Mouse (Mus musculus) testis, postnatal 10 days (tissue): ENCODE measurements around the gene Spint2.
A peak's percentile ranks its signal among the peaks of the same experiment; 100 is the strongest.

ENCODE experiments used
- DNase-seq: peaks from one replicate; pipeline ENCODE4 v3.0.0; 2021; ENCODE audit warnings: low spot score

Gene Spint2

DNA sequence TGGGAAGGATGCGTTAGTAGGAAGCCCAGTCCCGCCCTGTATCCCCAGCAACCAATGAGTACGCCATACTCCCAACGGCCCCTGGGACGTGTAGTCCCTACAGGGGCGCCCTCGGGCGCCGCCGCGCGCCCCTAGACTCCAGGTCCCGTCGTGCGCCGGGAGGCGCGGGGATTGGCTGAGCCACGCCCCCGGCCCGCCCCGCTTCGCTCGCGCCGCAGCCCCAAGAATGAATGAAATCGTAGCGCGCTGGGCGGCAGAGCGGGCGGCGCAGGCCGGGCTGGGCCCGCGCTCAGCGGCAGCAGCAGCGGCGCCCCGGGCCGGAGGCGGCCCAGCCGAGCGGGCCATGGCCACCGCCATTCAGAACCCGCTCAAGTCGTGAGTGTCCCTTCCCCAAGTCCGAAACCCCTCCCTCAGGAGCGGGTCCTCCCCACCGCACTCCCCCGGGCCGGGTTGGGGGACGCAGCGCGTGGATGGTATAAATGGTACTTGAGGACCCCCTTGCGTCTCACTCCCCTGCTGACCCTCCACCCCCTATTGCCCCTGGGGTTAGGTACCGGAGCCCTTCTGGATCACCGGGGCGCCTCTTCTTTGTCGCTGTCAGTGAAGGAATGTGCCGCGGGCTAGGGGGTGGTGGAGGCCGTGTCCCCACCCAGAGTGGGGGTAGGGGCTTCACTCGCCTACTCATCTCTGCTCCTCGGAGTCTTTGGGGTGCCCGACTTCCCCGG, 22.2 kb upstream of the Spint2 start, which contains the start of gene Dpf1:
Dpf1 (plus strand) TSS at position 214 of the 725 bp plus-strand sequence.
- DNase-seq, result peak; percentile 89

DNA sequence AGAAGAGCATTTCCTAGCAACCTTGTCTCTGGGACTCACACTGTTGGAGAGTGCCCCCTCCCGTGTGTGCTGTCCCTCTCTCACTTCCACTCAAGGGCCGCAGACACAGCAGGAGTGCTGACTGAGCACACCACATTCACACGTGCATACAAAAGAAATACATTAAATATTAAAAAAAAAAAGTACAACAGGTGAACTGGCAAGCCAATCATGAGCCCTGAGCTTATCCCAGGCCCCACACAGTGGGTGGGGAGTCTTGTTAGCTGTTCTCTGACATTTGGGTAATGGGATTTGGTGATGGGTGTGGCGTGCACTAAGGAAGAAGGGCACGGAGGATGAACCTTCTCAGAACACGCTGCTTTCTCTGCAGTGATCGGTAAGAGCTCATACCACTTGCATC, 20.9 kb upstream of the Spint2 start:
- DNase-seq, result no peak

DNA sequence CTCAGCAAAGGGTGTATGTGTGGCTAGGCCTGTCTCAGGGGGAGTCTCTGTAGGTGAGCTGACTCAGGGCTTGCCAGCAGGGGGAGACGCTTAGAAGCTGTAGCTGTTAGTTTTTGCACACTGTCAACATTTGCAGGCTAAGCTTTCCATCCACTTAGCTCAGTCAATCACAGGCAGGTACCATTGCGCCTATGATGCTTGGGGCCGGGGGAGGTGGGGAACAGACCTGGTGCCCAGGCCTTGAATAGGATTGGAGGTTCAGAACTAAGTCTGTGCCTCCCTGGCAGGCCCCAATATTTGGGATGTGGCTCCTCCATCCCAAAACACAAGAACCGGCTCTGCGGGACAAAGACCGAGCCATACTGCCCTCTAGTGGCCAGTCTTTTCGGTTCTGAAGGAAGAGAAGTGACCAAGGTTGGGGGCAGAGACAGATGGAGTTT, 19.4 kb upstream of the Spint2 start:
- peak; percentile 88 for DNase-seq

DNA sequence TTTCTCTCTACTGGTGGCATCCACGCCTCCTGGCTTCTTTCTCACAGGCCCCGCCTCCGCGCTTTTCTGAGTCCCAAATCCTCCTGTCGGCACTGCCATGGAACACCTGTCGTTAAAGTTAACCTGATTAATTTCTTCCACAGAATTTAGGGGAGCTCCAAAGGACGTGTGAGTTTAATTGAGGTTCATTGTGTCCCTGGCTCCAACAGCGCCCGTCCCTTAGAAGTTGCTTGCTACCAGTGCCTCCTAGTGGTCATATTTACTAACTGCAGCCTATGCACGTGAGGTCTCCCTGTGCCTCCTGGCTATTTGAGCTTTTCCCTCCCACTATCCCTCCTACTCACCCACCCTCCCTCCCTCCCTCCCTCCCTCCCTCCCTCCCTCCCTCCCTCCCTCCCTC, 15.3 kb upstream of the Spint2 start:
- DNase-seq, result no peak

DNA sequence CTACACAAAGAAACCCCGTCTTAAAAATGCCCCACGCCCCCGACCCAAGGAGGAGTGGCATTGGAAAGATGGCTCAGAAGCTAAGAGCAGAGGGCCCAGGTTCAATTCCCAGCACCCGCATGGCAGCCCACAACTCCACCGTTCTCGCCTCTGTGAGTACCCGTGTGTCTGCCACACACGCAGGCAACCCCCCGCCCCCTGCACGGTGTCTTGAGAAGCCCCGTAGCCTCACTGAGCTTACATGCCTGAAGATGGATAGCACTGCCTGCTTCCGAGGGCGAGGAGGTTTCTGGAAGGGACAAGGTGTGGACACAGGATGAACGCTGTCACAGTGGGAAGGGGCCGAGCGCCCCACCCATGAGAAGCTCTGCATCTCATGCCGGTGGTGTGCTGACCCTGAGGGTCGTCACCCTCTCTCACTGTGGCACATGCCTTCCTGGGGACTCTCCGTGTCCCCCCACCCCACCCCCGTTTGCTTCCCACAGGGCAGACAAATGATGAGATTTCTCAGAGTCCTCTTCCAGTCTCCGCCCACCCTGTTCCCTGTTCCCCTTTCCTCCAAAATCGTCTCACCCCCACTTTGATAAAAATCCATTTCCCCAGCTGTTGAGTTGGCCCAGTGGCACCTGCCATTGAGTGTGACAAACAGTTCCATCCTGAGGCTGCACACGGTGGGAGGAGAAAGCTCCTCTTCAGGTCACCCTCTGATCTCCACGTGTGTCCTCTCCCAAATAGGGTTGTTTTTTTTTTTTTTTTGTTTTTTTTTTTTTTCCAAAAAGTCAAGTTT, 14.3 kb upstream of the Spint2 start:
- DNase-seq, result no peak

DNA sequence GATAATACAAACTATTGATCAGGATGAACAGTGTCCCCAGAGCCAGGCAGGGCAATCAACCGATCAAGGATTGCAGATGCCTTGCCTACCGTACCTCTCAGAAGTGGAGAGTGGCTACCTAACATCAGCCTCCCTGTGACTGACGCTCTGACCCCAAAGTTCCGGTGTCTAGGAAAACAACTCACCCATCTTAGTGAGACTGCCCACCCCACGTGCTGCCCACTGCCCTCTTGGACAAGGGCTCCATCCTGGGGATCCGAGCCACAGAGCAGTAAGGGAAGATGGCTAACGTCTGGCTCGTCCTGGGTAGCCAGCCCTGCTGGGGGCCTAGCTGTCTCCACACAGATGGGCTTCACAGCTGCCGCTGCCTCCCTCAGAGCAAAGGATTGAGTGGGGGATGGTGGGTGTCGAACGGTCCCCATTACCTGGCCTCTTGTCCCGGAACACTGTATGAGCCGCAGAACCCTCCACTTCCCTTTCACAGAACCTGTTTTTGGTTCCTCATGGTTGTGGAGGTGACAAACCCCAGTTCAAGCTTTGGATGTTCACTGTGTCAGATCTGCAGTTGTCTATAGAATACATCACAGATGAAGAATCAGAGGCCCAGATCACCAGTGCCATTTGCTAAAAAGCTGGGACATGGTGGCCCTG, 12.5 kb upstream of the Spint2 start:
- DNase-seq, result no peak

DNA sequence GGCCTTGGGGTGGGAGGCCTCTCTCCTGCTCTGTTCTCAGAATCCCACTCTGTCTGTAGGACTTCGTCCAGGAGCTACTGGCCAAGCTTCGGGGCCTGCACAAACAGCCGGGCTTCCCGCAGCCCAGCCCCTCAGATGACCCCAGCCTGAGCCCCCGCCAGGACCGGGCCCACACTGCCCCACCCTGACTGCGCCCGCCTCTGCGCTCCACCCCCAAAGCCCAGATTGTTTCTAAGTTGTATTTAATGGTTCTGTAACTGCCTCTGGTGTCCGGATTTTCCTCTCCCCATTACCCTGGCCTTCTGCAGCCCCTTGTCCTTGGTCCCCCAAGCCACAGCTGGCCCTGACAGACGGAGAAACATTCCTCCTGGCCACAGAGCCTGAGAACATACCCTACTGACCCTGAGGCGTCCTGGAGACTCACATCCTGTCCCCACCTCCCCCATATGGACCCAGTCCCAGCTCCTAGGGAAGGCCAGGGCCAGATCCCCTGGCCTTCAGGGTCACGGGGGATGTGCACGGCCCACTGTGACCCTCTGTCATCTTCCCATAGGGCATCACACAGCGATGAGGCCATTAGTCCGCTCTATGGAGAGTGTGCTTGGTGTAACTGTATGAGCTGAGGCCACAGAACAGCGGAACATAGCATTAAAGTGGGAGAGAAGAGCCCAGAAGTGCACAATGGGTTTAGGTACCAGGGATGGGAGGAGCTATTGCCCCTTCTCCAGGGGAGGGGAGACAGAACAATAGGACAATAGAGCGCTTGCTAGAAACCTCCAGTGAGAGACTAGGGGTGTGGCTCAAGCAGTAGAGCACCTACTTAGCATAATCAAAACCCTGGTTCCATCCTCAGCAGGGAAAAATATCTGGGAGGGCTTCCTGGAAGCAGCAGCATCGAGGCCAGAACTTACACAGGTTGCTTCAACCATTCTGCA, 11.7 kb upstream of the Spint2 start:
- peak; percentile 77 for DNase-seq

DNA sequence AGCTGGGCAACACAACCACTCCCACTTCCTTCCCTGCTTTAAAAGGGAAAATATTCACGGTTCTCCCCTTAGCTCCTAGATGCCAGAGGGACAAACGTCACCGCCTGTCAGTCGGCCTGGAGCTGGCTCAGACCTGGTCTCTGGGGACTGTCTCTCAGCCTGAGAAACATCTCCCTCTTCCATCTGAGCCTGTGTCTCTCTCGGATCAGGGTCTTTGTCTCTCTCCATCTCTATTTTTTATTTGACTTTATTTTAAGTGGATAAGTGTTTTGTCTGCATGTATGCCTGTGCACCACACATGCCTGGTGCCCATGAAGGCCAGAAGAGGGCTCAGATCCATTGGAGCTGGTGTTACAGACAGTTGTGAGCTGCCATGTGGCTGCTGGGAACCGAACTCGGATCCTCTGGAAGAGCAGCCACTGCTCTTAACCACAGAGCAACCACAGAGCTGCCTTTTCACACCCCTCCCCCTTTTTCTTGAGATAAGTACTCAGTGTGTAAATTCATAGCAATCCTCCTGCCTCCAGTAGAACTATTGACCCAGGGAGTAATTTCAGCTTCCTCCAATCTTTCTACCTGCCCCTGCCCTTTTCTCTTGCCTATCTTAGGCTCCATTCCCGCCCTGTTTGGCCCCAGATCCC, 10.9 kb upstream of the Spint2 start:
- no peak for DNase-seq

DNA sequence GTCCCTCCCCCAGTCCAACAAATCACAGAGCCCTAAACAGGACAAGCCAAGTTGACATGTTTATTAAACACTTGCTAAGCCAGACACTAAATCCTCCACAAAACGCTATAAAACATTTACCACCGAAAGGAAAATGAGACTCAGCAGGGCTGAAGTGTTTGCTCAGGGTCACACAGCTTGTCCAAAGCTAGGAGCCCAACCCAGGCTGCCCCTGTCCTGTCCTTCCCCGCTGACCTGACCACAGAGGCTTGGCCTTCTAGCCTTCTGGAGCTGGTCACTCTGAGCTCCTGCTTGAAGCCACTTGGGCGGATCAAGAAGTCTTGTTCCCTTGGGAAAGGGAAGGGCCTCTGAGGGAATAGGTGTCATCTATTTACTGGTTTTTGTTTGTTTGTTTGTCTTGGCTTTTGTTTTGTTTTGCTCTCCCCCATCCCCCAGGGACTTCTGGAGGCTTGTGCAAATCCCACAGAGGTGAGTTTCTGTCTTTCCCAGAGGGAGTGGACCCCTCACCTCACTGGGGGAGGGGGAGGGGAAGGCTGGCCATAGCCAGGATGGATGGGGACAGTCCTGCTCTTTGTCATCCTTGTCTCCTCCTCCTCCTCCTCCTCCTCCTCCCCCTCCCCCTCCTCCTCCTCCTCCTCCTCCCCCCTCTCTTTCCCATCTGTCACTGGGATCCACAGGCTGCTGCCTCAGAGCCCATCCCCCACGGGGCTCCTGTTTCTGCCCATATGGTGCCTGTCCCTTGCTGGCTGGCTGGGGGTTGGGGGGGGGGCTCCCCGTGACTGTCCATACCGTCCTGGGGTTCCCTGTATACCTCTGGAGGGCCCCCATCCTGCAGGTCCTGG, 10.1 kb upstream of the Spint2 start:
- no peak for DNase-seq

DNA sequence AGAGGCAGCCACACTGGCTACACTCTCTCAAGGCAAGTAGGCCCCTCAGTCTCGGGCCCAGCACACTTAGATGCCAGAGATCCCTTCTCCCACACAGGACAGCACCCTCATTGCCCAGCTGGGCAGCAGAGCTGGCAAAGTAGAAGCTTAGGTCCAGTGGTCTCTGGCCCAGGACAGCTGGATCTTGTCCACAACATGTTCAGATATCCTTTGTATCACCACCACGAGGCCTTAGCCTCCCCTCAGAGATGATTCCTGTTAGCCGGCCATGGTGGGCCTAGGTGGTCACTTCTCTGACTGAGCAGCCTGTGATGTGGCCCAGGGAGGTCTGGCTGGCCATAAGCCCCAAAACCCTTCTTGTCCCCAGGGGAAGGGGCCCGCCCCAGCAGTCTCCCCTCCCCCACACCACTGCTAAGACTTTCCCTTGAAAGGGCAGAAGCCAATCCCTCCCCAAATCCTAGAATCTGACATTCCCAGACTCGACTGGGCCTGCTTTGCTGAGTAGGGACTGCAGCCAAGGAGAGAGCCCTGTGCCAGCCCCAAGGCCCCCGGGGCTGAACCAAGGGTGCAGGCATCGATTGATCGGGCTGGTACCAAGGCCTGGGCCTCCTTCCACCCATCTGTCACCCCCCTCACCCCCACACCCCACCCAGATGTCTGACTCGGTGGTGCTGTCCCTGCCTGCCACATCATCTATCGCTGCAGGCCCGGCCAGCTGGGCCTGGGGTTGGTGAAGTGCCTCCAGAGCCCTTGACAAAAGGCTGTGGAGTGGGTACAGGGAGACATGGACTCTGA, 9.2 kb upstream of the Spint2 start:
- peak; percentile 63 for DNase-seq

DNA sequence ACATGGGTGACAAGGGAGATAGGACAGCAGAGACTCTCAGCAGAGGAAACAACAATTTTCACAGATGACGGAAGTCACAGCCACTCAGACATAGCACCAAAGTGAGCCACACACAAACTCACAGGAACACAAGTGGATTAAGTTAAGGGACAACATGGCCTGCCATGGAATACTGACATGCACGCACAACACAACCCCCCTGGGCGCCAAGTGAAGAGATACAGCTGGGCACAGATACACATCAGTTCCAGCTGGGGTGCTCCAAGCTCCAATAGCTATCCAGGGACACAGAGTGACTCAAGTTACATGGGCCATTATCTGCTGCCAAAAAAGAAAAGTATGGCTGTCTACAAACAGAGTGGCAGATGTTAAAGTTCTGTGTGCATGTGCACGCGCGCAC, 8.1 kb upstream of the Spint2 start:
- DNase-seq, result no peak

DNA sequence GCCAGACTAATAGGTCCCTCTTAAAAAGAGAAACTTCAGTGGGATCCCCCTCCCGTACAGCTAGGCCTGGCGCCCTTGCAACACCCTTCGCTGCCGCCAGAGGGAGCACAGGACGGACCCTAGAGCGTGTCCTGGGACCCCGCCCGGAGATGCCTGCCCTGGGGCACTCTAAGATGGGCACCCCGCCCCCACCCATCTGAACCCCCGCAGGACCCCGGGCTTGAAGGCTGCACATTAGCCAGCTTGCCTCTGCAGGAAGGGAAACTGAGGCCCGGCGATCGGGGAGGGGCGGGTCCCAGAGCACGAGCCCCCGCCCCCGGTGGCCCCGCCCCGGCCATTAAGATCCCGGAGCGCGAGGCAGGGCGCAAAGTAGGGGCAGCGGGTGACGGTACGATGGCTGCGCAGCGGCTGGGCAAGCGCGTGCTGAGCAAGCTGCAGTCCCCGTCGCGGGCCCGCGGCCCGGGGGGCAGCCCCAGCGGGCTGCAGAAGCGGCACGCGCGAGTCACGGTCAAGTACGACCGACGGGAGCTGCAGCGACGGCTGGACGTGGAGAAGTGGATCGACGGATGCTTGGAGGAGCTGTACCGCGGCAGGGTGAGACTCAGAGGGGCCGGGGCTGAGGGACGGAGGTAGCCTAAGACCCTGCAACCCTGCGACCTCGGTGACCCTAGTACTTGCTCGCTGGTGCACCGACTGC, 7.4 kb upstream of the Spint2 start, which contains the start of gene Ppp1r14a:
Ppp1r14a (plus strand) TSS at position 367 of the 697 bp plus-strand sequence.
- peak; percentile 94 for DNase-seq

DNA sequence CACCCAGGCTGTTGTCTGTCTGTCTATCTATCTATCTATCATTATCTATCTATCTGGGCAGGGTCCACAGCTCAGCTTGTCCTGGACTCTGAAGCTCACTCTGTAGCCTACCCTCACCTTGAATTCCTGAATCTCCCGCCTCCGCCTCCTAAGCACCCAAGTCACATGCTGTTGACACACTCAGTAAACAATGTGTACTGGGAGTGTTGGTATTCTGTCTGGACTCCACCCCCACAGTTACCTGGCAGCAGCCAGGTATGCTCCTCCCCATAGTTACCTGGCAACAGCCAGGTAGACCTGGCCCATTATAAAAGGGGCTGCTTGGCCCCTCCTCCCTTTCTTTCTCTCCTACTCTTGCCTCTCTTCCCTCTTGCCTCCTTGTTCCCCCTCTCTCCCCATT, 6.4 kb upstream of the Spint2 start:
- DNase-seq, result no peak

DNA sequence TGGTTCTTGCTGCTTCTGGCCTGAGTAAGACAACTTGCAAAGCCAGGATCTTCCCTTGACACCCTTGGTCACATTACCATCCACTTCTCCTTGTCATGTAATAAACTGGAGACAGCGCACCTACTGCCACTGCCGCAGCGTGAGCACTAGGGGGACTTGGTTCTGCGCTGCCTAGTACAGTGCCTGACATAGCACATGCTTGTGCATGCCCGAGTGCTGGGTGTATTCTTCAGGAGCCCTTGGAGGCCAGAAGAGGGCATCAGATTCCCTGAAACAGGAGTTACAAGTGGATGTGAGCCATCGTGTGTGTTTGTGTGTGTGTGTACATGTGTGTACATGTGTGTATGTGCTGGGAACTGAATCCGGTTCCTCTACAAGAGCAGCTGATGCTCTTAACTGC, 5.8 kb upstream of the Spint2 start:
- DNase-seq, result no peak

DNA sequence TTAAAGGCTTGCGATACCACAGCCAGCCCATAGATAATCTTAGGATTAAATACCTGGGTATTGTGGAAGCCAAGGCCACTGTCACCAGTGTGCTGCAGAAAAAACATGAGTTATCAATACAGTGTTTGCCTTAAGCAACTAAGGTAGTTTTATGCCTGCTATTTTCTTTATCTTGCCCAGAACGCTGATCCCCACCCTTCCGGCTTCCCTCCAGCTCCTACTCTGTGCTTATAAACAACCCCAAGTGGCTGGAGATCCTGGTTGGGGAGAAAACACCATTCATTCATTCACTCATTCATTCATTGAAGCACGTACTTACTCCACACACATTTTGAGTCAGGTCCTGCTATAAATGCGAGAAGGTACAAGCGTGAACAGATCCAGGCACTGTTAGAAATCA, 2.8 kb upstream of the Spint2 start:
- DNase-seq, result no peak

DNA sequence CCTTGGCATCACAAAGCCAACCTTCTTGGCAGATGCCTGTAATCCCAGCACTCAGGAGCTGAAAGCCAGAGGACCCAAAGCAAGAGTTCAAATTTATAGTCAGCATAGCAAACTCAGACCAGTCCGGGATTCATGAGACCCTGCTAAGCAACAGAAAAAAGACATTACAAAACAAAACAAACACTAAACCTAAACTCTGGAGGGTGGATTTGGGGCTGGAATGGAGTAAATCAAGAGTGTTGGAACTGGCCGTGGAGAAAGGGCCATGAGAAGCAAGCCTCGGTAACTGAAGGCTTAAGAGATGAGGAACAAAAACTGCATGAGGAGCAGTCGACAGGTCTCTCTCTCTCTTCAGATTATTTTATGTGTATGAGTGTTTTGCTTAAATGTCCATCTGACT, 2.2 kb upstream of the Spint2 start:
- no peak for DNase-seq

DNA sequence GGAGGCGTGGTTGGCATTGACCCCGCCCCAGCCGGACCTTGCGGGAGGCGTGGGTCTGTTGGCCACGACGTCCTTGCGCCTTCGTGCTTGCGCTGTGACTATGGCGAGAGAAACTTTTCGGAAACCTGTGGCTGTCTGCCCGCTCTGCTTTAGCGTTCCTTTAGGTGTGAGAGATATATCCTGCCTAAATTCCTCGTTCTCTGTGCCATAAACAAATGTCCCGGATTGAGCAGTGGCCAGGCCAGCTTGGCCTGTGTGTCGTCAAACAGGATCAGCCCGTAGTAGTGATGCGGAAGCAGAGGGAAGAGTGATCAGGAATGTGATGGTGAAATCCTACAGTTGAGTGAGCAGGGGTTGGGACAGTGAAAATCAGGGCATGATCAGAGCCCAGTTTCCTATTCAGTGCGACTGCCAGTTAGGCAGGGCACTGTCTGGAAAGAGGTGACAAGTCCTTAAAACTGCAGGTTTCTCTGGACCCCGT, 402 bp upstream of the Spint2 start:
- DNase-seq, result no peak

DNA sequence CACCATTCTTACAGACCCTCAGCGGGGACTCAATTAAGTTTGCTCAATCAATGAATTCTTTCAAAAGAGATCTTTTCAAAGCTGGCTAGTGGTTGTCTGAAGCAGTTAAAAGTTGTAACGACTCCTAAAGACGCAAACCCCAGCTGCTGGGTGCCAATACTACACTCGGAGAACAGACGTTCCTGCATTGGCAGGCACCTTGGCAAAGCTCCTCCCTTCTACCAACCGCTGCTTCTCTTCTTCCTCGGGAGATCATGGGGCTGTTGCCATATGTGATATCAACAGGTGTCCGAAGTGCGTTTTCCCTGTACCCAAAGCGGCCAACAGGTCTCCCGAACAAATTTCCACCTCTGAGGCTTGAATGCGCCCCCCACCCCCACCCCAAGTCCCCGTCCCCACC, 911 bp downstream of the Spint2 start:
- no peak for DNase-seq

DNA sequence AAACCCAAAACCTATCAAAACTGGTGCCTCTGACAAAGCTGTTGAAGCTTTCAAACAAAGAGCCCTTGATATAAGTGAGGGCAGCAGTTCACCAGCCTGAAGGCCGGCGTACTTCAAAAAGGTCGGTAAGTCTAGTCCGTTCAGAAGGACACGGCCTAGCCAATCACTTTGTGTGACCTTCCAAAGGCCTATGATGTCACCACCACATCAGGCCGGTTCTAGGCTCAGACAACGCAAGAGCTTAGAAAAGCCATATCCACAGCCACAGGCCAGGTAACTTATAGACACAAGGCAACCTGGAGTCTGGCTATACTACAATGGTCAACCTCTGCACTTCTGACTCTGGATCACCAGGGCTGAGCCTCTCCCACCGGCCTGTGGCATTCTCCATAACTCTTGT, 1.8 kb downstream of the Spint2 start:
- no peak for DNase-seq
